Mouse (Mus musculus): ENCODE results near the gene Pwp1. TPM values are rescaled to one million over a fixed set of nuclear protein-coding genes. Genes with fewer than 3 reads are reported as not detected.
A peak's percentile ranks its signal among the peaks of the same experiment; 100 is the strongest.

Pwp1 gene
- total and polyA plus RNA-seq, 3 experiments: 75.8 to 94.4 (median 81.5) TPM

DNA sequence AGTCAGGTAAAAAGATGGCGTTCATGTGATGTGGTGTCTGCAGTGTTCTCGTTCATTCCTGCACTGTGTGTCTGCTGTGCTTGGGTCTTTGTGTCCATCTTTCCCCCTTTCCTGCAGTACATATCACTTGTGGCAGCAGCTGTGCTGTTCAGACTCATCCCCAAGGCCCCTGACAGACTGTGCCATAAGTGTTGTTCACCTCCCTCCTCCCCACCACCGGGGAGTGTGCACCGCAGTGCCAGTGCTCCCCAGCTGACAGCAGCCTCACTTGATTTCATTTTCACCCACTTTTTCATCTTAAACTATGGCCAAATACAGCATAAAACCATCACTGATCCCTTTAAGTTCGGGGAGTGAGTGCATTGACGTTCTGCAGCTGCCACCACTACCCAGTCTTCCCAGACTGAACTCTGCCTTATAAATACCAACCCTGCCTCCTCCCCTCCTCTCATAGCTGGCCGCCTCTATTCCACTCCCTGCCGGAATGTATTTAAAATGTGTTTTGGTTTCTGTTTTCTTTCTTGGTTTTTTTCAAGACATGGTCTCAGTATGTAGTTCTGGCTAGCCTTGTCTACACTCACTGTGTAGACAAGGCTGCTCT lies 50.7 kb downstream of the Pwp1 start:
- TF ChIP-seq RAD21 (IDR thresholded peaks at IDR 0.05; ENCODE audit: low read depth, low read length): no peak
- TF ChIP-seq ZKSCAN1 (IDR thresholded peaks at IDR 0.05; ENCODE audit: low read depth, low read length): no peak
- H3K9ac ChIP-seq (ENCODE audit: control insufficient read depth, low read depth, low read length, poor library complexity, severe bottlenecking): no peak overlapping the region
- H3K27me3 ChIP-seq (ENCODE audit: control insufficient read depth in 1 of 2, insufficient read depth in 2 of 2, low read length in 2 of 2): no peaks in the 10 kb centered on the region
- no peak overlapping the region for H3K4me3 ChIP-seq (ENCODE audit: control insufficient read depth in 1 of 2, insufficient read depth in 1 of 2, low read depth in 2 of 2, low read length in 2 of 2)
- no peak overlapping the region for H3K27ac ChIP-seq (ENCODE audit: control insufficient read depth, low read depth, low read length)
- H3K79me2 ChIP-seq (ENCODE audit: control insufficient read depth, insufficient read depth, low read length, poor library complexity): no peaks in the 10 kb centered on the region
- H3K36me3 ChIP-seq (ENCODE audit: control insufficient read depth in 1 of 2, insufficient read depth in 2 of 2, low read length in 2 of 2): peaks cover 0 to 30% of the 10 kb centered on the region in 2 experiments; a peak in 2 of 4 replicates
- H3K9me3 ChIP-seq (replicated peaks; ENCODE audit: insufficient read depth, low read length): no peaks in the 10 kb centered on the region
- no peaks in the 10 kb centered on the region for H3K4me1 ChIP-seq (ENCODE audit: control insufficient read depth in 1 of 2, insufficient read depth in 2 of 2, low read length in 2 of 2)
- DNase-seq (ENCODE audit: low read depth, low spot score): no peak

DNA sequence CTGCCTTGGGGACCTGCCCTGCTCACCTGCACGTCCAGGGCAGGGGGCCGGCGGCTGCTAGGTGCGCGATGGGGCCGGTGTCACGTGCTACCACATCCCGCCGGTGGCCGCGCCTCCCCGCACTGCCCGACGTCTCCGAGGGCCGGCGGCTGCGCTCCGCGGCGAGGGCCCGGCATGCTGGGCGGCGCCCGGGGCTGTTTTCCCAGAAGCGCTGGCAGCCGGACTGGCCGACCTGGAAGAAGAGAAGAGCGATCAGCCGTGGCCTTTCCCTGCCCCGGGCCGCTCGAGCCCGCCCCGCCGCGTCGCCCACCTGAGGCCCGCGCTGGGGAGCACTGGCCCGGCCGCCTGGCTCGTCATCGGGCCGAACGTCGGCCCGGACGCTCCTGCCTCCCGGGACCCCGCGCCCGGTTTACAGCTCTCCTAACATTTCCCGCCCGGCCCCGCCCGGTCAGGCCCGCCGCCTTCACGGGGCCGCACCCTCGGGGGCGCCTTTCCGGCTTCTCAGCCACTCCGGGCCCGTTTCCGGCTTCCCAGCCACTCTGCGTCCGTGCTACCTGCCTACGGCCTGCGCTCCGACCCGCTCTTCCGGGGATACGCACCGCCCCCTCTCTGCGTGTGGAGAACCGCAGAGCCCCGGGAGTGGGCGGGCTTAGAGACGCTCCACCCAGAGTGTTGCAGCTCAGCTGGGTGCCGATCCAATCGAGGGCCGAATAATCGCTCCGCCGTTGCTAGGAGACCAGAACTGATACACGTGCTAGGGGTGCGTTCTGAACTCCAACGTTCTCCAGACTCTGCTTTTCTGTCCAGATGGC lies 87.4 kb downstream of the Pwp1 start, which contains the start of gene Prdm4:
TSS of gene Prdm4 (minus strand) at position 645 of the 812 bp plus-strand sequence.
- Histone ChIP-seq H3K79me2 (ENCODE audit: control insufficient read depth, insufficient read depth, low read length, poor library complexity) (peaks cover 20% of the 10 kb centered on the region), H3K27ac (ENCODE audit: control insufficient read depth, low read depth, low read length) (peak within 1 kb of the TSS; percentile 46), H3K4me3 (ENCODE audit: control insufficient read depth in 1 of 2, insufficient read depth in 1 of 2, low read depth in 2 of 2, low read length in 2 of 2) (peak within 1 kb of the TSS; percentile 90 to 93), H3K9ac (ENCODE audit: control insufficient read depth, low read depth, low read length, poor library complexity, severe bottlenecking) (peak within 1 kb of the TSS; percentile 94), H3K9me3 (replicated peaks; ENCODE audit: insufficient read depth, low read length) (no peaks in the 10 kb centered on the region), H3K4me1 (ENCODE audit: control insufficient read depth in 1 of 2, insufficient read depth in 2 of 2, low read length in 2 of 2) (peaks cover 0 to 10% of the 10 kb centered on the region in 2 experiments; a peak in 3 of 4 replicates), H3K36me3 (ENCODE audit: control insufficient read depth in 1 of 2, insufficient read depth in 2 of 2, low read length in 2 of 2) (peaks cover 0 to 12% of the 10 kb centered on the region in 2 experiments; a peak in 3 of 4 replicates), H3K27me3 (ENCODE audit: control insufficient read depth in 1 of 2, insufficient read depth in 2 of 2, low read length in 2 of 2) (no peaks in the 10 kb centered on the region)
- peak; percentile 98 for DNase-seq (ENCODE audit: low read depth, low spot score)
- peak; percentile 77; the same call in 1 of the 2 replicates for TF ChIP-seq MAZ (IDR thresholded peaks at IDR 0.05; ENCODE audit: low read depth, low read length)
- no peak for TF ChIP-seq ZC3H11A (IDR thresholded peaks at IDR 0.05; ENCODE audit: low read depth, low read length)
- TF ChIP-seq USF2 (IDR thresholded peaks at IDR 0.05; ENCODE audit: borderline replicate concordance in 1 of 2, insufficient read depth in 1 of 2, low read depth in 1 of 2, low read length in 2 of 2): no peak
- no peak for TF ChIP-seq CTCF (IDR thresholded peaks at IDR 0.05 in 2 of 3, conservative IDR thresholded peaks at IDR 0.05 in 1 of 3; ENCODE audit: control insufficient read depth in 1 of 3, insufficient read depth in 1 of 3, low read depth in 2 of 3, low read length in 3 of 3, poor library complexity in 1 of 3, severe bottlenecking in 1 of 3)
- no peak for TF ChIP-seq ZNF384 (IDR thresholded peaks at IDR 0.05; ENCODE audit: low read depth, low read length)
- peak; percentile 96 for TF ChIP-seq MAX (IDR thresholded peaks at IDR 0.05; ENCODE audit: low read length)
- TF ChIP-seq NELFE (IDR thresholded peaks at IDR 0.05; ENCODE audit: low read depth, low read length): peak; percentile 80
- TF ChIP-seq MYC (IDR thresholded peaks at IDR 0.05; ENCODE audit: low read depth, low read length): peak; percentile 98
- no peak for TF ChIP-seq GABPA (IDR thresholded peaks at IDR 0.05; ENCODE audit: low read depth, low read length)
- TF ChIP-seq CHD1 (IDR thresholded peaks at IDR 0.05; ENCODE audit: low read depth, low read length): no peak
- TF ChIP-seq BHLHE40 (IDR thresholded peaks at IDR 0.05; ENCODE audit: borderline replicate concordance, low read depth, low read length): peak; percentile 90
- TF ChIP-seq ETS1 (IDR thresholded peaks at IDR 0.05; ENCODE audit: low read depth, low read length): peak; percentile 76
- TF ChIP-seq E2F4 (IDR thresholded peaks at IDR 0.05; ENCODE audit: borderline replicate concordance, low read depth, low read length): no peak
- no peak for TF ChIP-seq UBTF (IDR thresholded peaks at IDR 0.05; ENCODE audit: borderline replicate concordance, insufficient read depth, low read depth, low read length)
- peak; percentile 53; the same call in 1 of the 2 replicates for TF ChIP-seq KAT2A (conservative IDR thresholded peaks at IDR 0.05; ENCODE audit: low read depth, low read length)
- no peak for TF ChIP-seq SMC3 (IDR thresholded peaks at IDR 0.05; ENCODE audit: low read depth, low read length)
- no peak for TF ChIP-seq TBP (IDR thresholded peaks at IDR 0.05; ENCODE audit: low read depth, low read length)
- TF ChIP-seq NRF1 (IDR thresholded peaks at IDR 0.05; ENCODE audit: insufficient read depth, low read depth, low read length, poor library complexity, severe bottlenecking): peak; percentile 54; the same call in 1 of the 2 replicates
- TF ChIP-seq ZKSCAN1 (IDR thresholded peaks at IDR 0.05; ENCODE audit: low read depth, low read length): no peak
- TF ChIP-seq TAL1 (IDR thresholded peaks at IDR 0.05; ENCODE audit: low read length): no peak
- no peak for TF ChIP-seq MAFK (IDR thresholded peaks at IDR 0.05; ENCODE audit: borderline replicate concordance, low read depth, low read length)
- peak; percentile 73 to 86; a peak in 3 of 4 replicates for TF ChIP-seq POLR2A (IDR thresholded peaks at IDR 0.05; ENCODE audit: control insufficient read depth in 1 of 2, insufficient read depth in 1 of 2, low read depth in 1 of 2, low read length in 2 of 2, poor library complexity in 1 of 2)
- no peak for TF ChIP-seq JUND (IDR thresholded peaks at IDR 0.05; ENCODE audit: low read depth, low read length)
- TF ChIP-seq ELF1 (IDR thresholded peaks at IDR 0.05; ENCODE audit: low read depth, low read length): peak; percentile 98
- TF ChIP-seq POLR2AphosphoS2 (IDR thresholded peaks at IDR 0.05; ENCODE audit: low read length): no peak
- TF ChIP-seq MXI1 (IDR thresholded peaks at IDR 0.05; ENCODE audit: low read depth, low read length): peak; percentile 99
- 0 out of 4 replicates have a peak, but pooled peaks of 1 of the 2 experiments have one; percentile 9 for TF ChIP-seq EP300 (IDR thresholded peaks at IDR 0.05; ENCODE audit: low read depth in 1 of 2, low read length in 2 of 2)
- no peak for TF ChIP-seq TCF12 (IDR thresholded peaks at IDR 0.05; ENCODE audit: low read depth, low read length)

Data from MEL (cell line).